Mouse (Mus musculus): ENCODE measurements around the gene Boll.

DNA sequence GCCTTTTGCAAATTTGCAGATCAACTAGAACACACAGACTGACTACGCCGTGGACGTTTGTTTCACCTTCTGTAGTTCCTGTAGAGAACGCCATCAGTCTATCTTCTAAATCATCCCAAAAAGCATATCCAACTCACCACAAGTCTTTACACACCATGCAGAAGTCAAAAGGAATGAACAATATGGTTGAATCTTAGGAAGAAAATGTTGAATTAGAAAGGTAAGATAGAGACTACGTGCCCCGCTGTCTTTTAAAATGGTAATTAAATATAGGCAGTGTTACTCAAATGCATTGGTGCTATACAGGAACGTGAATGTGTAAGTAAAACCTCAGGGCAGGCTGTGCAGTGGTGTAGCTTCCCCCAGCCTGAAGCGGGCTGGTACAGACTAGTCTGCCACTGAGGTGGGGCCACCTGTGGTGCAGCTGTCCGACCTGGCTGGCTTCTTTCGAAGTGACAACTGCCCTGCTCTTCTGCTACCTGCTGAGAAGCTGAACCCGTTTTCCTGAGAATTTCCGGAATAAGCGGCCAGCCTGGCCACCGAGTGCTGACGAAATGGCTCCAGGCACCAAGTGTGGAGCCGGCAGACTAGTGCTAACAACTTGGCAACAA lies 128.3 kb downstream of the Boll start:
- no peak for TF ChIP-seq POLR2A (IDR thresholded peaks at IDR 0.05; ENCODE audit: borderline replicate concordance, extremely low read depth, insufficient read depth, insufficient read length, poor library complexity, severe bottlenecking)
- no peak for TF ChIP-seq CTCF (IDR thresholded peaks at IDR 0.05; ENCODE audit: borderline replicate concordance, extremely low read depth, insufficient read depth, insufficient read length)
